Mouse (Mus musculus) cerebellum, postnatal 4 days (tissue): Measurements from ENCODE around the gene Bicdl2.

Experiments
- DNase-seq, 2 experiments: peaks; one replicate each; pipeline ENCODE4 v3.0.0; 2022; ENCODE audit warnings: low spot score in 2 of 2, mixed read lengths in 1 of 2

Gene Bicdl2

DNA sequence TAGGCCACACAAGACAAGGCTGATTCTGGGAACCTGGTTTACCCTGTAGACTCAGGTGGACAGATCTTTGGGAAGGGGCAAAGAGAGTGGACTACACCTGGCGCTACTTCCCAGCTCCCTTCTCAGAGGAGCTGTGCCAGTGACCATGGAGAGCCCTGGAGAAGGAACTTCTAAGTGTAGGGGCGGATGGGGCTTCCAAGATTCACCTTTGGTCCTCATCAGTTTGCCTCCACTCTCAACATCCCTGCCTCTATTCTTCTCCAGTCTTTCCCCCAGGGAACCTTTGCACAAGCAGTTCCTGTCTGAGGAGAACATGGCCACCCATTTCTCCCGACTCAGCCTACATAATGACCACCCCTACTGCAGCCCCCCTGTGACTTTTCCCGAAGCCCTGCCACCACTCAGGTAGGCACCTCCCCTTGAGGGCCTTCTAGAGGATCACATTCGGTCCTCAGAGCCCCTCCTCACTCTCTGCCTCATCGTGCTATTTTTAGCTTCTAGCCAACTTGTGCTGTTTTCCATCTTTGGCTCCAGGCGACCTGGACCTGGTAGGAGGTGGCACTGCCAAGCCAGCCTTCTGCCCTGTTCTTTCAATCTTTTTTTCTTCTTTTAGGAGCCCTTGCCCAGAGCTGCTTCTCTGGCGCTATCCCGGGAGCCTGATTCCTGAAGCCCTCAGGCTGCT, 14.1 kb downstream of the Bicdl2 start:
- no peak for DNase-seq

GRCm38 (mm10) chr17:23675127-23675526, 14.8 kb downstream of the Bicdl2 start:
- no peak for DNase-seq

GRCm38 (mm10) chr17:23675564-23676281, 15.4 kb downstream of the Bicdl2 start:
- no peak for DNase-seq

DNA sequence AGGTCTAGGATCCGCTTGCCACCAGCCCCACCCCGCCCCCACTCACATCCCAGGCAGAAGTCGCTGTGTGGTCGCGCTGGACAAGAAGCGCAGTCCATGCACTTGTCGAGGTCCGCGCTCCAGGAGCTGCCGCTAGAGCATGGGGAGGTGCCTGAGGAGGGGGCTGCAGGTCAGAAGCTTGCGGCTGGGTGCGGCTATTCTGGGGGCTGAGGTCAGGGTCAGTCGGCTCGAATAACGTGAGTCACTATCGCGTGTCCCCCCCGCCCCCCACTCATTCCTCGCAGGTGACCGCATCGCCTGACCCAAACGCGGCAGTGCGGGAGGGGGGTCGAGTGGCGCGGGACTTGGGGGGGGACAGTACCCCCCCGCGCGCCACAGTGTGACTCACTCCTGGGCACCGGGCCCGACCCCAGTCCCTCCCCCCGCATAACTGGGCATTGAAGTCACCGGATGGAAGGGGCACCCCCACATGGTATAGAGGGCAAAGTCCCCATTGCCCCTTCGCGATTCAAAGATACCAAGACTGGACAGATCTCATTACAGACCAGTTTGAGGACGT, 16.2 kb downstream of the Bicdl2 start:
- no peak for DNase-seq

DNA sequence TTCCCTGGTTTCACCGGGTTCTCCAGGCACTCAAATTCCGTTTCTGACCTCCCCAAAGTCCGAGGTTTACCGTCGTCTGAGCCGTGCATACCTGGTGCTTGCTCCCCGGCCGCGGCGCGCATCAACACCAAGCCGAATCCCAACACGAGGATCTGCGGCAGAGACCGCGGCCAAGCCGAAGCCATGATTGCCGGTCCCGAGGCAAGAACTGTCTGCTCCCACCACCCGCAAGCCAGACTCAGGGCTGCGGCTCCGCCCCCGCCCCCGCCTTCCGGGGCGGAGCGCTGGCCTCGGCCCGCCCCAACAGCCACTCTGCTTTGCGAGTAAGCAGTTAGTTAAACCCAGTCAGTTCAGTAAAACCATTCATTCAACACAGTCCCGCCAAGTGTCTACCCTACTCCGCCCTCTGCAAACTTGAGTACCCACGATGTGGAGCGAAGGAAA, 17.0 kb downstream of the Bicdl2 start, which contains the start of gene Tnfrsf12a:
TSS of gene Tnfrsf12a (minus strand) at position 233 of the 444 bp plus-strand sequence.
- DNase-seq, result peak in 1 of 2 experiments; percentile 71

- DNase-seq, result no peak
Observed at GRCm38 (mm10) chr17:23679127-23679835, 19.0 kb downstream of the Bicdl2 start, which contains the start of gene Cldn6. Gene Cldn6, plus strand, starts transcription at chr17:23679249.

DNA sequence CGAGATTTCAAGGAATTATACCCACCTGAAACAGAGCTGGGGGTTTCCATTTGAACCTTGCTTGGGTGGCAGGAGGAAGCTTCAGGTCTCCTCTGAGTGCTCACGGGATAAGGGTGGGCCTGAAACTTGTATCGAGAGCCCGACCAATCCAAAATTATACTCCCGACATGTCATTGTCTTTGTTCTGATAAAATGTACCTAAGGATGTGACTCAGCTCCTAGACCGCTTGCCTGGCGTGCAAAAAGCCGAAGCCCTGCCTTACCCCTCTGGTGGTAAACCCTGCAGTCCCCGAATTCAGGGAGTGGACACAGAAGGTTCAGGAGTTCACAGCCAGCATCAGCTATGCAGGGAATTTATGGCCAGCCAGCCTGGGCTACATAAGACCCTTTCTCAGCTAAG, 20.0 kb downstream of the Bicdl2 start:
- no peak for DNase-seq

- DNase-seq, result no peak
Observed at GRCm38 (mm10) chr17:23681086-23681485, 20.8 kb downstream of the Bicdl2 start.

DNA sequence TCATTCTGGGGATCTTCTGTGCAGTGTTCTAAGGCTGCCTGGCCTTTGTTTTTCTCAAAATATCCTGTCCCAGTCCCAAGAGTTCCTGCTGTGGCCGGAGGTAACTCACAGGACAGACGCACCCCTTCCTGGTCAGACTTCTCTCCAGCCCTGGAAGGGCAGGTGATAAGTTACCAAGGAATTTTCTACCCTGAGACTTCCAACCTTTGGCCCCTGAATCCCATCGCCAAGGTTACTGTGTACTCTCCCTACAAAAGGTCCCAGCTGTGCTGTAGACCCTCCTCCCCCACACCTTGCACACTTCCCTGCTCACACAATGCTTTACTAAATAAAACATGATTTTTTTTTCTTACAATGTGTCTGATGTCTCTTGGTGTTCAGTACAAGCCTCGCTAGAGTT, 21.8 kb downstream of the Bicdl2 start:
- no peak for DNase-seq

- no peak for DNase-seq
Observed at GRCm38 (mm10) chr17:23682530-23682929, 22.2 kb downstream of the Bicdl2 start.

DNA sequence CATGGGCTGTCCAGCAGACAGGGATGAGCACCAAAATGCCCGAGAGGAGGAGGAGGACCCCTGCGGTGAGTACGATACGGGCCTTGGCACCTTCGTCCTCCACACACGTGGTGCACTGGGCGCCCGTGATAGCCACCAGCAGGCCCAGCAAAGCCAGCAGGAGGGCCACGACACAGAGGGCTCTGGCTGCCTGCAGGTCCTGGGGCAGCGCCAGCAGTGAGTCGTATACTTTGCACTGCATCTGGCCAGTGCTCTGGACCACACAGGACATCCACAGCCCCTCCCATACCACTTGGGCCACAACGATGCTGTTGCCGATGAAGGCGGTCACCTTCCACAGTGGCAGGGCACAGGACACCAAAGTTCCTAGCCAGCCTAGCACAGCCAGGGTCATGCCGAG, 22.9 kb downstream of the Bicdl2 start:
- no peak for DNase-seq

DNA sequence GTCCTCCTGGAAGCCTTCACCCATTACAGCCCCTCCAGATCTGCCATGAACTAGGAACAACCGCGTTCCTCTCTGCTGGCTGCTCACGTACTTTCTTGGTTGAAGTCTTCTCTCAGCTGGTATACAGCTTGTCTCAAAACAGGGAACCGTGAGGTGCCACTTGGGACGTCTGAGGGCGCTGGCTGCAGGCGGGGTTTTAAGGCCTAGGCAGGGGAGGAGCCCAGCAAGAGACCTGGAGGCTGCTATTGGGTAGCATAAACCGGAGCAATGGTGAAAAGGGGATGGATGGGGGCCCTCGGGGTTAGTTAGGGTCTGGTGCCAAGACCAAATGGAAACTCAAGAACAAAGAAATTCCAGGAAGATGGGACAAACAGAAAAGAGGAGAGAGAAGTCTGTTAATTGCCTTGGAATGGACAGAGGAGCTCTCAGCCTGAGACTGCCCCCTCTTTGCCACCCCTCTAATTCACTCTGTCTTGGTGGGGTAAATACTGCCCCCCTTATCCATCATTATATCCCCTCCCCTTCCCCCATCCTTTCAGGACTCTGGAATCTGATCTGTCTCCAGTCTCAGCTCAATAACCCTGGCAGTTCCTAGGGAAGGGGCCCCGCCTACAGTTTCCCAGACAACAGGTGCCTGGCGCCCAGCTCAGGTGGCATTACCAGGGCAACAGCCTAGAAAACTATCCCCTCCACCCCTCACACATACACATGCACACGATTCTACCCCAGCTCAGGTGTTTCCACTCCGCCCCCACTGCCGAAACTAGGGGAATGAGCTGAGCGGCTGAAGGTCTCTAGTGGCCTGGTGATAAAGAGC, 23.8 kb downstream of the Bicdl2 start, which contains the start of gene Cldn9:
TSS of gene Cldn9 (minus strand) at position 171 of the 817 bp plus-strand sequence.
- no peak for DNase-seq

GRCm38 (mm10) chr17:23694491-23694890, 34.2 kb downstream of the Bicdl2 start:
- no peak for DNase-seq

DNA sequence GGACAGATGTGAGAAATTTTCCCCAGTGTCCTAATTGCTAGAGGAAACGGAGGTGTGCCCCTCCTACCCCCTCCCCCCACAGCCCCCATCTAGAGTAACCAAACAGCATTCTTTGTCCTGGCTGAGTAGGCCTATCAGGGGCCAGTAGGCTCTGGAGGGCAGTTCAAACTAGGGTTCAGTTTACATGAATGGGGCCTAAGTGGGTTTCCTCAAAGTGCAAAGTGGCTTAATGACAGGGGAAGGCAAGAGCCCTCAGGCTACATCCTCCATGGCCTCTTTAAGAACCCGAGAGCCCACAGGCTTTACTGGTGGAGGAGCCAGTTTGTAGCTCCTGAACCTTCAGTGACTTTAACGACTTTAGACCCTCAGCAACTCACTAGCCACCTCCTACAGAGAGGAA, 35.5 kb downstream of the Bicdl2 start:
- DNase-seq, result no peak

- no peak for DNase-seq
Observed at GRCm38 (mm10) chr17:23699131-23700077, 39.1 kb downstream of the Bicdl2 start.

GRCm38 (mm10) chr17:23700079-23700478, 39.8 kb downstream of the Bicdl2 start:
- peak; percentile 75 to 89 for DNase-seq

- no peak for DNase-seq
Observed at GRCm38 (mm10) chr17:23703301-23703700, 43.0 kb downstream of the Bicdl2 start.

GRCm38 (mm10) chr17:23704741-23705140, 44.4 kb downstream of the Bicdl2 start:
- no peak for DNase-seq

- DNase-seq, result no peak
Observed at GRCm38 (mm10) chr17:23705525-23706104, 45.3 kb downstream of the Bicdl2 start.

DNA sequence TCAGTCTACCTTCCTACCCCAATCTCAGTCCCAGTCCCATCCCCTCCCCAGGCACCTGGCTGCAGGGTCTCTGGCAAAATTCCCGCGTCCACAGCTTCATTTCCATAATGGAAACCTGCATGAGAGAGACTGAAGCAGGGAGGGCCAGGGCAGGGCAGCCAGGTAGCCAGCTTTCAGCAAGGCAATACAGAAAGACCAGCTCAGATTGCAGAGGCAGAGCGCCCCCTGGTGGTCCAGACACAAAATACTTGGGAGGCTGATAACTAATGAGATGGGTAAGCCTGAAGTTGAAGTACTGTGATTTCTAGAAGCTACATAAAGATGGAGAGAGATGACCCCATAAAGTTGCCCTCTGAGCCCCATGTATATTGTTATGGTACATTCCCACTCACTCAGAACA, 45.9 kb downstream of the Bicdl2 start:
- peak; percentile 74 to 83 for DNase-seq
